Mouse (Mus musculus) CD4-positive helper T cell, adult 2 months (primary cell): ENCODE measurements around the gene Srrm2.

Source experiments
- DNase-seq: peaks from one replicate; pipeline ENCODE4 v3.0.0-alpha.2; 2012; ENCODE audit warnings: low read depth, missing footprints, low spot score

Gene Srrm2

DNA sequence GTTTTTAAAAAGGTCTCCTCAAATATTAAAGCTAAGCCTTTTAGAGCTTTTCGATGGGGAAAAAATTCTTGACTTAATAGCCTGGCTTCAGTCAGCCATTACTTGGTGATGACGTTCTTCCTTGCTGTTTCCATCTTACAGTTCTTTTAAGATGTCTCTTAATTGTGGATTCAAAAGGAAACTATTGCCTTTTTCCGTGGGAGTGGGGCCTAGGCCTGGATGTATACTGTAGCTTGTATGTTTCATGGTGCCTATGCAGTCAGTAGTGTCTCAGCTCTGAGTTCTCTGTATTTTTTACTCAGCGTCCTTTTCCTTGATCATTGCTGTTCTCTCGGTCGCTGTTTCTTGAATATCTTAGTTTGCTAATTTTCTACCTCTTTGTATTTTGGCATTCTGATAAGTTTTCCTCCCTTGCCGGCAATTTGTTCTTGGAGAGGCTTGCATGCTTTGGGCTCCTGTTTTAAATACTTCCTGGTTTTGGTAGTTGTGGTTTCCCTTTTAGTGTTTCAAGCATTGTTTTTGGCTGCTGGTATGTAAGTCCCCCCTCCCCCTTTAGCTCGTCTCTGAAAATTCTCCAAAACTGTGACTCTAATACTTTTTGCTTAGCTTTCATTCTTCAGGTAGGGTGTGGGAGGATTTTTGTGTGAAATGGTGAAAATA, 14.2 kb downstream of the Srrm2 start:
- DNase-seq, result peak; percentile 75

DNA sequence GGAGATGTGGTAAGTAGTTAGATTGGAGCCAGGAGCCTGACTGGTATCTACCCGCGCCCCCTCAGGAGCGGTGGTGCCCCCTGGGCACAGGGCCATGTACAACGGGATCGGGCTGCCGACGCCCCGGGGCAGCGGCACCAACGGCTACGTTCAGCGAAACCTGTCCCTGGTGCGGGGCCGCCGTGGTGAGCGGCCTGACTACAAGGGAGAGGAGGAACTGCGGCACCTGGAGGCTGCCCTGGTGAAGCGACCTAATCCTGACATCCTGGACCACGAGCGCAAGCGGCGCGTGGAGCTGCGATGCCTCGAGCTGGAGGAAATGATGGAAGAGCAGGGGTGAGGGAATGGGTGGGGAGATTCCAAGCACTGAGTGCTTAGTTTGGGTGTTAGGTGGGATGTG, 16.5 kb downstream of the Srrm2 start:
- peak; percentile 60 for DNase-seq

DNA sequence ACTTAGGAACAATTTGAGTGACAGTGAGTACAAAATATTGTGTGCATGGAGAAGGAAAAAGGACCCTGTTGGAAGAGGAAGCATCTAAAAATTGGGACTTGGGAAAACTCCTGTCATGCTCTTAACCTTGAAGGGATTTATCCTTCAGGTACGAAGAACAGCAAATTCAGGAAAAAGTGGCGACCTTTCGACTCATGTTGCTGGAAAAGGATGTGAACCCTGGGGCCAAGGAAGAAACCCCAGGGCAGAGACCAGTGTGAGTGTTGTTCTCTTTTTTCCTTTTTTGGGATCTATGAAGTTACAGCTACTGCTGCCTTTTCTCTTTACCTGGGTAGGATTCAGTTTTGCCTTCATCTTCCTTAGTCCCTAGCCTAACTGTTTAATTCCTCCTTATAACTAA, 17.6 kb downstream of the Srrm2 start:
- peak; percentile 1 for DNase-seq

DNA sequence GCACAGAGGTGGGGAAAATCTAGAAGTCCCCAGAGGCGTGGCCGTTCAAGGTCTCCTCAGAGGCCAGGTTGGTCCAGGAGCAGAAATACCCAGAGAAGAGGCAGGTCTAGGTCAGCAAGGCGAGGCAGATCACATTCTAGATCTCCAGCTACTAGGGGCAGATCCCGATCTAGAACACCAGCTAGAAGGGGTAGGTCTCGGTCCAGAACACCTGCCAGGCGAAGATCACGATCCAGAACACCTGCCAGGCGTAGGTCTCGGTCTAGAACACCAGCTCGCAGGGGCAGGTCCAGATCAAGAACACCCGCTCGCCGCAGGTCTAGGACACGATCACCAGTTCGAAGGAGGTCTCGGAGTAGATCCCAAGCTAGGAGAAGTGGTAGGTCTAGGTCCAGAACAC, 25.3 kb downstream of the Srrm2 start:
- peak; percentile 1 for DNase-seq

DNA sequence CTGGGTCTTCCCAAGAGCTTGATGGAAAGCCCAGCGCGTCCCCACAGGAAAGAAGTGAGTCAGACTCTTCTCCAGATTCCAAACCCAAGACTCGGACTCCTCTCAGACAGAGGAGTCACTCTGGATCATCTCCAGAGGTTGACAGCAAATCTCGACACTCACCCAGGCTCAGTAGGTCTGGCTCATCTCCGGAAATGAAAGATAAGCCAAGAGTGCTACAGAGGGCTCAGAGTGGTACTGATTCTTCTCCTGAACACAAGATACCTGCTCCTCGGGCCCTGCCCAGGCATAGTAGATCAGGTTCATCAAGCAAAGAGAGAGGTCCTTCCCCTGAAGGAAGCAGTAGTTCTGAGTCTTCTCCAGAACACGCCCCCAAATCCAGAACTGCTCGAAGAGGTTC, 28.2 kb downstream of the Srrm2 start:
- DNase-seq, result no peak

DNA sequence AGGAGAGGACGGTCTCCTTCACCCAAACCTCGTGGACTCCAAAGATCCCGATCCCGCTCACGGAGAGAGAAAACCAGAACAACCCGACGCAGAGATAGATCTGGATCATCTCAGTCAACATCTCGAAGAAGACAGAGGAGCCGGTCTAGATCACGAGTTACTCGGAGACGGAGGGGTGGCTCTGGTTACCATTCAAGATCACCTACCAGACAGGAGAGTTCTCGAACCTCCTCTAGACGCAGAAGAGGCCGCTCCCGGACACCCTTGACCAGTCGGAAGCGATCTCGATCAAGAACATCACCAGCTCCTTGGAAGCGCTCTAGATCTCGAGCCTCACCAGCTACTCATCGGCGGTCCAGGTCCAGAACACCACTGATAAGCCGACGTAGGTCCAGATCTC, 28.9 kb downstream of the Srrm2 start:
- DNase-seq, result no peak

DNA sequence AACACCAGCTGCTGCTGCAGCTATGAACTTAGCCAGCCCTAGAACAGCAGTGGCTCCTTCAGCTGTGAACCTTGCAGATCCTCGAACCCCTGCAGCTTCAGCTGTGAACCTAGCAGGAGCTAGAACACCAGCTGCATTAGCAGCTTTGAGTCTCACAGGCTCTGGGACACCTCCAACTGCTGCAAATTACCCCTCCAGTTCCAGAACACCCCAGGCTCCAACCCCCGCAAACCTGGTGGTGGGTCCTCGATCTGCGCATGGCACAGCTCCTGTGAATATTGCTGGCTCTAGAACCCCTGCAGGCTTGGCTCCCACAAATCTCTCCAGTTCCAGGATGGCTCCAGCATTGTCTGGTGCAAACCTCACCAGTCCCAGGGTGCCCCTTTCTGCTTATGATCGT, 30.4 kb downstream of the Srrm2 start:
- no peak for DNase-seq

DNA sequence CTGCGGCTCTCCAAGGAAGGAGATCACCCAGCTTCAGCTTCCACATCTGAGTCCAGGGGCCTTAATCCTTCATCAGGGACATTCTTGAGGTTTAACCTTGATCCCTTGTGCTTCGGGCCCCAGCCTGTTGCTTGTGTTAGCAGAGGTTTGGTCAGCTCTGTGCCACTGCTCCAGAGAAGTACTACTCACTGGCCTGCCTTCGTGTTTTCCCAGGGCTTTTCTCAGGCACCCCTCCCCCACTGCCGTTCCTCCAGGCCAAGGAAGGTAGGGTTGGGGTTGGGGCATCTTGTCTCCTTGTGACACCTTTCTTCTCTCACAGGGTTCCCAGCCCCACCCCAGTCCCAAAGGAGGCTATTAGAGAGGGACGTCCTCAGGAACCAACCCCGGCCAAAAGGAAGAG, 31.8 kb downstream of the Srrm2 start:
- no peak for DNase-seq

DNA sequence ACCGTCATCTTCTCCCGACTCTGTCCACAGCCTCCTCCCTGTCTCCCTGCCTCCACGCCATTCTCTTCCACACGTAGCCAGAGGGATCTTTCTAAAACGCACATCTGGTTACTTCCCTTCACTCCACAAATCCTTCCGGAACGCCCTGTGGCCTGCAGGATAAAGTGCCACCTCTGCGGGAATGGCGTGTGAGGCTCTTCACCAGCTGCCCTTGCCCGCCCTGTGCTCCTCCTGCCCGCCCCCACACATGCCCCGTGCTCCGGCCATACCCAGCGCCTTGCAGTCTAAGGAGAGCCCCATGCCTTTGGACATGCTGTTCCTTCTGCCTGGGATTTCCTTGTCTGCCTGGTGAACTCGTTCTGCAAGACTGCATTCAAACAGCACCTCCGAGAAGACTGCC, 32.7 kb downstream of the Srrm2 start:
- DNase-seq, result no peak

DNA sequence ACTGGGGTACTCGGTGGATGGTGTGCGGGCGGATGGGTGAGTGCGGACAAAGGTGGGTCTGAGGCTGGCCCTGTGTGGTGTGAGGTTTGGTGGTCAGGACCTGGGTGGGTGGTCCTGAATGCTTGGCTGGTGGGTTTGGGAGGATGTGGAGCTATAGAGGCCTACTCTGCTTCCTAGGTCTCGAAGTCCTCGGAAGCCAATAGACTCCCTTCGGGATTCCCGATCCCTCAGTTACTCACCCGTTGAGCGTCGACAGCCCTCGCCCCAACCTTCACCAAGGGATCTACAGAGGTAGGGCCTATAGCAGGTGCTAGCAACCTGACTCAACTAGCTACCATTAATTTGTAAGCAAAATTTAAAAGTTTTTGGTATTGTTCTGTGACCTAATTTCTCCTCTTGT, 33.3 kb downstream of the Srrm2 start:
- no peak for DNase-seq

DNA sequence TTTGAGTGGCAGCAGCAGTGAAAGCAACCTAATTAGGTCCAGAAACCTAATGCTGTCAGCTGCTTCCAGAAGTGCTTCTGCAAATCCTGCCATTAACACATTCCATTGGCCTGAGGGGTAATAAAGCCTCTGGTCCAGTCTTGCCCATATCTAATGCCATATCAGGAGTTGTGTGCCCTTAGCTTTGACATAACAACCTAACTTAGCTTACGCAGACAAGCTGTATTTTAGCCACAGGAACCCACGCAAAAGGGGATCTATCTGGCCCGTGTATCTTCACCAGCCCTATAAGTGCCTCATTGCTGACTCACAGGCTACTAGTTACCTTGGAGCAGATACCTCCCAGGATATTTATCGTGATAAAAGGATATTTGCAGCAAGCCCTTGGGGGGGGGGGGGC, 35.3 kb downstream of the Srrm2 start:
- DNase-seq, result no peak

DNA sequence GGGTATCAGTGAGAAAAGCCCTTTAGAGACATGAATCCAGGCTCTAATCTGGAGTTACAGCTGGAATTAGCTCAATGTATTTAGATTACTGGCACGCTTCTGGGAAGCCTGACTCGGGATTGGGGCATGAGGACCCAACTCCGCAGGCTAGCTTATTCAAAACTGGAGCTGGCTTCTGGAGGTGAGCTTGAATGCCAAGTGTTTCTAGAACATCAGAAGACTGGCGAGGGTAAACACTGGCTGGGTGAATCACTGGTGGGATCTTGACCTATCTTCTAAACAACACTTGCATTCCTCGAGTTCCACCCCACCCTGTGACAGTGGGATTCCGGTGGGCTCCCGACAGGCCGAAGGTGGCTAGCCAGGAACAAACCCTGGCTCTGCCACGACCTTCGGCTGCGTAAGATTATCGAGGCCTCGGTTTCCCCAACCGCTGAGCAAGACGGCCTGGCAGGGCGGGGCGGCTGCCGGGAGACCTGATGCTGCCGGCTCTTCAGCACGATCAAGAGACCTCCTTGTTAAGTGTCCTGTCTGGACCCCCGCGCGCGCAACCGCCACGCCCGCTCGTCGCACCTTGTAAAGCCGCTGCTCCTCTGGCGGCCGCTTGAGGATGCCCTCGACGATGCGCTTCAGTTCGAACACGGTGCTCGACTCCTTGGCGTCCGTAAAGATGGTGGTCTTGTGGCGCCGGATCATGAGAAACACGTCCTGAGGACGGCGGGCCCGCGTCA, 38.1 kb downstream of the Srrm2 start:
- peak; percentile 79 for DNase-seq

DNA sequence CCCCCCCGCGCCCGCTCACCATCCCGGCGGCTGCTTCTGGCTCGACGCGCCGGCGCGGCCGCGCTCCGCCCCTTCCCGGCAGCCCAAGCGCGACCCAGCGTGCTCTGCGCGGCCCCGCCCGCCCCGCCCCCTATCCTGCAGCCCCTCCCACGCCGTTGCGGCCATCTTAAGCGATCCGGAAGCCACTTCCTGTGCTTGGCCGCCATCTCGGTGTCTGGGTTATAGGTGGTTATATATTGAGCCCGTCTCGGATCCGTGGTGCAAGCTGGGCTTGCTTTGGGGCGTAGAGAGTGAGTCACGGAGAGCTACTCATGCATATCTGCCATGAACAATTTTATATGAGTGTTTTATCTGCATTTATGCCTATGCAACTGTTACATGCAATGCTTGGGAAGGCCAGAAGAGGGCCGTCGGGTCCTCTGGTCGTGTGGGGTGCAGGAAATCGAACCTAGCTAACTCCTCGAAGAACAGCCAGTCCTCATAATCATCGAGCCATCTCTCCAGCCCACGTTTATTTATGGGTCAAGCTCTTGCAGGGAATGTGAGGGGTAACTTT, 38.8 kb downstream of the Srrm2 start, which contains the start of gene Elob:
Gene Elob, minus strand, starts transcription at position 73 of the 556 bp plus-strand sequence.
- DNase-seq, result peak; percentile 93

DNA sequence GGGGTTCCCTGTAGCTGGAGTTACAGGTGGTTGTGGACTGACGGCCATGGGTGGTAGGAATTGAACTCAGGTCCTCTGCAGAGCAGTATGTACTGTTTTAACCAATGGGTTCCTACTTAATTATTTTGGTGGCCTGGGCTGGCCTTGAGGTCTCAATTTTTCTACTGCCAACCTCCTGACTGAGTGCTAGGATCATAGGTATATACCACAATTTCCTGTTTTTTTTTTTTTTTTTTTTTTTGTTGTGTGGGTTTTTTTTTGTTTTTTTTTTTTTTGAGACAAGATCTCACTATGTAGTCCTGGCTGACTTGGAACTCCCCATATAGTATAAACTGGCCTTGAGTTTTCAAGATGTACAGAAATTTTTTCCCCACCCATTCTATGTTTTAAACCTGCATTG, 40.9 kb downstream of the Srrm2 start:
- DNase-seq, result no peak

DNA sequence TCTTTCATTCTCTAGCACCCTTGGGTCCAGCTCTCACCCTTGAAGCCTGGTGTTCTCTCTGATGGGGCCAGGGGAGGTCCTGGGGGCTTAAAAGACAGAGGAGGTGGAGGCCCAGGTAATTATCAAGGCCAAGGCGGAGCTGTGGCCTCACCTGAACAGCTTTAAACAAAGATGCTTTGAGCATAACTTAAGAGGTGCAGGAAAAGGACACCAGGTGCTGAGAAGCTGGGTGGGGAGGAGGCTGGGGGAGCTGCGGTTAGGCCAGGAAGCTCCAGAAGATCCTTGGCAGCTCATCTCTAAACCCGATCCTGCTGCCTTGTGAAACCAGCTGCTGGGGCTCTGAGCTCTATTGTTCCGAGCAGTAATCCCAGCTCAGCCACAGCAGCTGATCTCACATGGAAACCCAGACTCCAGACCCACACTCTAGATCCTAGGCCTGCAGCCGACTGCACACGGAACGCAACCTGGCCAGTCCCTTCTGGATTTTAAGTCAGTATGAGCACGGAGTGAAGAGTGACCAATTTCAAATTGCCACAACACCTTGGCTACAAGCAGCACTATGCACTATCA, 45.8 kb downstream of the Srrm2 start, which contains the start of gene Prss33:
Gene Prss33, minus strand, starts transcription at position 51 of the 570 bp plus-strand sequence.
- DNase-seq, result no peak

DNA sequence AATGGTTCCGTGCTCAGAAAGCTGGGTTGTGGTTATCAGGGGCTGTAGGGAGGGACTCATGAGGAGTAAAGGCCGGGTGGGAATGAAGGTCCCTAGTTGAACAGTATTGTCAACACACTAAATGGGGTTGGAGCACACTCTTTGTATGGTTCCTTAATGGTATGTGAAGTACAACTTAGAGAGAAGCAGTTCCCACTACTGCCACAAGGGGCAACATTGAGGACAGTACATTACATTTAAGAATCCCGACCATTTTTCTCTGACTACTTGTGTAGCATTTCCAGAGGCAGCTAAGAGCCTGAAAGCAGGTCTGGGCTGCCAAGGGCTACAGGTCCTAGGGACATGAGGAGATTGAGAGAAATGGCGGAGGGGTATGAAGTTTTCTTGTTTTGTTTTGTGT, 50.8 kb downstream of the Srrm2 start:
- peak; percentile 77 for DNase-seq

DNA sequence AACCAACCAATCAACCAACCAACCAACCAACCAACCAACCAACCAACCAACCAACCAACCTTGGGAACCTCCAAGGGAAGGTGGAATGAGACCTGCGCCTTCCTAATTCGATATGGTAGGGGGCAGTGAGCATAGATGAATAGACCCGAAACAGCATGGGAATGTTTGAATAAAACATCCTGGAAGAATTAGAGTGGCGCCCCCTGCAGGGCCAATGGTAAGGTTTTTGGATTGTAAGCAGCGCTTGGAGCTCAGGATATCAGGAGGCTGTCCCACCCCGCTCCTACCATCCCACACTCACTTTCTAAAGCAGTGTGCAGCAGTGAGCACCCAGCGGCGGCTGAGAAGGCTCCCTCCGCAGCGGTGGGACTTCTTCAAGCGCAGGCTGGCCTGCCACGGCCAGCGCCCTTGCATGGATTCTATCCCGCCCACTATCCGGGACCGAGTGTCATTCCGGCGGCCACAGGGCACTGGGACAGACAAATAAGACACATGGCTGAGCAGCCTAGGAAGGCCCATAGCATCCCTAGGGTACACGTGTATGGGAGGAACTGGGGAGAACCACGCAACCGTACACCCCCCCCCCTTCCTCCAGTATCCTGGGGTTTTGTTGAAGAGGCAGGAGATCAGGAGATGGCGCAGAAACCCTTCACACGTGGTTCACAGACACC, 52.9 kb downstream of the Srrm2 start:
- DNase-seq, result no peak

DNA sequence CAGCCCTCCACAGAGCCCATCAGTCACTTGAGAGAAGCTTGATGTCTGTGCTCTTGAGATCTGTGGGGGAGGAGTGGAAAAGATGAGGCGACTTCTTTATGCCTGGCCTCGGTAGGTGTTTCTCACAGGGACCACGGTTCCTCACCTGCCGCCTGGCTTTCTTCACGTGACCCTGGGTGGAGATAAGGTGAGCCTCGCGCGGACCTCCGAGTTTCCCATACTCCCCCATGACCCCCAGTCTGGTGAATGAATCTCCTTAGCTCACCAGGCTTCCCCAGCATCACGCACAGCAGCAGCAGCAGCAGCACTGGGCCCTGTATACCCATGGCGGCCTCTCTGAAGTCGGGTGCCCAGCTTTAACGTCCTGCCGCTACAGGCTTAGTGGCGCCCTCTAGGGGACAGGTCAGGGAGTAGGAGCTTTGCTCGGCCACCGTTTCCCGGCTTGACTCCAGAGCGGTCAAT, 53.5 kb downstream of the Srrm2 start, which contains the start of the genes Prss32 and Prss41:
Gene Prss32, plus strand, starts transcription at position 44 of the 462 bp plus-strand sequence.
Gene Prss41, minus strand, starts transcription at position 361 of the 462 bp plus-strand sequence.
- DNase-seq, result peak; percentile 76

DNA sequence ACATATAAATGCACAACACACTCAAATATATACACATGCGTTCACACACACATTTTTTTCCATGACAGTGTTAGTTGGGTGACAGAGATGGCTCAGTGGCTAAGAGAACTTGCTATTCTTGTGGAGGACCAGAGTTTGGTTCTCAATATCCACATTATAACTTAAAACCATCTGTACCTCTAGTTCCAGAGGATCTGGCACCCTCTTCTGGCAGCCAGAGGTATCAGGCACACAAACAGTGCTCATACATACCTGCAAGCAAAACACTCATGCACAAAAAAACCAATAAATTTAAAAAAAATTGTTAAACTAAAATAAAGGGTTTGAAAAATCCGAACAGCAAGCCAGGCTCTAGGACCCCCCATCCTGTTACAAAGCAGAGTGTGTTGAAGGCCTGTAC, 59.7 kb downstream of the Srrm2 start:
- DNase-seq, result no peak

DNA sequence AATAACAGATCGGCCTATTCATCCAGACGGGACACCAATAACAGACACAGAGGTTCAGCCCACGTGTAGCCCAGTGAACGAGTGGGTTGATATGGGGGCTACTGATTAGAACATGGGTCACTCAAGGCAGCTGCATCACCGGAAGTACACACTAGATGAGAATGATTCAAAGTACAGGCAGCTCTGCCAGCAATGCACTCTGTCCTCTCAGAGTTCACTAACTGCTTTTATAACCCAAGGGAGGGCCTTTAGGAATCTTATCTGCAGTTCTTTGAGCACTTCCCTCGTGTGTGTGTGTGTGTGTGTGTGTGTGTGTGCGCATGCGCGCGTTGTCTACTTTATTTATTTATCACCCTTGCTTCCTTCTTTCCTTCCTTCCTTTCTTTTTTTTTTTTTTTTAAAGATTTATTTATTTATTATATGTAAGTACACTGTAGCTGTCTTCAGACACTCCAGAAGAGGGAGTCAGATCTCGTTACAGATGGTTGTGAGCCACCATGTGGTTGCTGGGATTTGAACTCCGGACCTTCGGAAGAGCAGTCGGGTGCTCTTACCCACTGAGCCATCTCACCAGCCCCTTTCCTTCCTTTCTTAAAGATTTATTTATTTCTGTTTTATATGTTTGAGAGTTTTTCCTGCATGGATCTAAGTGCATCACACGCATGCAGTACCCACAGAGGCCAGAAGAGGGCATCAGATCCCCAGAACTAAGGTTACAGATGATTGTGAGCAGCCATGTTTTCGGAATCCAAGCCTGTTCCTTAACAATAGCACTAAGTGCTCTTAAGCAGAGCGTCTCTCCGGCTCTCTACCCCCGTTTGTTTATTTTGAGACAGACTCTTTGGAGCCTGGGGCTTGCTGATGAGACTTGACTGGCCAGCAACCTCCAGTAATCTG, 60.8 kb downstream of the Srrm2 start:
- DNase-seq, result peak; percentile 66

DNA sequence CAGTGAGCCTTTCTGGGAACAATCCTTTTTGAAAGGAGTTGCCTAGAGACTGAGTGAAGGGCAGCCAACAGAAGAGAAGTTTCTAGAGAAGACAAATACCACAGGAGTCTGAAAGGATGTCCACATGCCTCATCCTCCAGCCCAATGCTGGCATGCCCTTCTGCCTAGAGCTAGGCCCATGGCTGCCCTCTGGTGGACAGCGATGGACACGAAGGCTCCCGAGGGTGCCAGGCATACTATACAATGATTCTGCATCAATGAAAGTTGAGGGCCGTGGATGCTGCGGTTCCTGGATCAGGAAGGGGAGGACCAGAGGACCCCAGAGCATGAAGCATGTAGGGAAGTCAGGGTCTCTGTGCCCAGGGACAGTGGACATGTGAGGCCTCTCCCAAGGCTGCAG, 63.0 kb downstream of the Srrm2 start:
- DNase-seq, result peak; percentile 41
